Mouse (Mus musculus) mature B cell (primary cell): ENCODE results near the gene Olfr1106.

ENCODE experiments used
- in situ Hi-C: fragments of 300-500 bp; cut with MboI; formaldehyde crosslinking; loops from 2 replicates; pipeline ENCODE4 v1.14.3; 2019

Gene Olfr1106

GRCm38 (mm10) chr2:87052173-87052572 lies at the start of gene Olfr1106:
Gene Olfr1106, minus strand, starts transcription at chr2:87052273.
- in situ Hi-C loops, result no loop called here

- in situ Hi-C loops, result no loop called here
Observed at GRCm38 (mm10) chr2:87095908-87096307, 43.8 kb upstream of the Olfr1106 start, which contains the start of gene Olfr1109. Gene Olfr1109, minus strand, starts transcription at chr2:87096008.

- in situ Hi-C loops, result no loop called here
Observed at GRCm38 (mm10) chr2:87075717-87076116, 23.6 kb upstream of the Olfr1106 start, which contains the start of gene Olfr1107. Gene Olfr1107, minus strand, starts transcription at chr2:87075817.

GRCm38 (mm10) chr2:87036431-87036830 lies 15.6 kb downstream of the Olfr1106 start, which contains the start of gene Olfr1105:
Gene Olfr1105, minus strand, starts transcription at chr2:87036531.
- in situ Hi-C loops, result no loop called here

DNA sequence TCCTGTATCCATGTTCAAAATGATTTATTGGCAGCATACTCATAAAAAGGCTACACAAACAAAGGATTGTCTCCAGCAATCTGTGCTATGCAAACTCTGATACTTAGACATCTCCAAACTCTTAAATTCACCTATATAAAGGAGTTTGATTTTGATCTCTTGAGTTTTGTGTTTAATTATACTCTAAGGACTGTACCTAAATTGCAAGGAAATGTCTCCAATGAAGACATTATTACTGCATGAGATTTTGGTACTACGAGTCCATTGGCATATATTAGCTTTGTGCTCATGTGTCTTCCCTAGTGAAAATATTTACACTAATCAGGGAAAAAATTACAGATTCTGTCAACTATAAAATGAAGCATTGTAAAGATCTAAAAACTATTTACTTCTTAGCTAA lies 25.1 kb downstream of the Olfr1106 start, which contains the start of gene Olfr1104:
Olfr1104 (minus strand) TSS at position 101 of the 400 bp plus-strand sequence.
- in situ Hi-C loops, result no loop called here

DNA sequence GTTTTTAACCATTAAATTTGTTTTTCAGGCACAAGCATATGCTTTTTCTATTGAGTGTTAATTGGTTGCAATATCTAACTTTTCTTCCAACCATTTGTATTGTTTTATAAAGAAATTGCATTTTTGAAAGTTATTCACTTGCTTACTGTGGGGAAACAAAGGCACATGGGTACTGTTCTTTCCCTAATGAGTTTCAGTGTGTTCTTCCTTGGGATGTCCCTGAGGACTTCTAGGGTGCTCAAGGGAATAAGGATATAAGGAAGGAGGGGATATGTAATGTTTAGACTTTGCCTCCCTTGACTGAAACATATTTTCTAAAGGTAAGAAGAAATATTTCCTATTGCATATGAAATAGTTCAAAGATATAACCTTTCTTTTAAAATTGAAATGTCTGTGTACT lies 54.0 kb downstream of the Olfr1106 start, which contains the start of gene Olfr1102:
Olfr1102 (plus strand) TSS at position 301 of the 400 bp plus-strand sequence.
- in situ Hi-C loops, result no loop called here
